Mouse (Mus musculus) gastrocnemius, adult 18-20 months (tissue): ENCODE data around the gene Agtr1a. TPM values are rescaled to one million over a fixed set of nuclear protein-coding genes. Genes with fewer than 3 reads are reported as not detected.
A peak's percentile ranks its signal among the peaks of the same experiment; 100 is the strongest.

Experiments used
- DNase-seq: peaks from one replicate; pipeline ENCODE4 v3.0.0; 2021; ENCODE audit warnings: low spot score
- long read RNA-seq, 2 experiments: library from polyadenylated mRNA; stranded (forward); transcript quantifications; one replicate each; pipeline ENCODE4 v2.0.0; 2021
- total RNA-seq, 2 experiments: library from RNA; stranded (reverse); gene quantifications; 2 replicates each; pipeline ENCODE4 v1.2.3; 2021

Gene Agtr1a
- 1 to 10 TPM; 3.3 to 5.4 TPM for total RNA-seq
- long read RNA-seq, experiment 1, partial matches to known transcripts = 0 of 2 reads
- long read RNA-seq, experiment 1, other reads (novel, unspliced or antisense) = 0 of 2 reads
- long read RNA-seq, experiment 2 = 0 reads

- DNase-seq = peak; percentile 39
These were observed at the start of gene Agtr1a for GRCm38 (mm10) chr13:30336148-30336801. Gene Agtr1a (plus strand): TSS chr13:30336441.

GRCm38 (mm10) chr13:30310221-30310620 lies 26.0 kb upstream of the Agtr1a start:
- DNase-seq = no peak

- DNase-seq = no peak
These were observed 11.4 kb upstream of the Agtr1a start for GRCm38 (mm10) chr13:30324669-30325346.

GRCm38 (mm10) chr13:30331061-30331460 lies 5.2 kb upstream of the Agtr1a start:
- DNase-seq = no peak

GRCm38 (mm10) chr13:30331851-30332250 lies 4.4 kb upstream of the Agtr1a start:
- DNase-seq = no peak

- DNase-seq = no peak
These were observed 3.7 kb upstream of the Agtr1a start for GRCm38 (mm10) chr13:30332581-30332980.

- no peak for DNase-seq
These were observed 1.6 kb upstream of the Agtr1a start for GRCm38 (mm10) chr13:30334667-30335066.

- DNase-seq = no peak
These were observed 672 bp downstream of the Agtr1a start for GRCm38 (mm10) chr13:30336913-30337312.

GRCm38 (mm10) chr13:30337646-30338045 lies 1.4 kb downstream of the Agtr1a start:
- no peak for DNase-seq

GRCm38 (mm10) chr13:30338576-30338975 lies 2.3 kb downstream of the Agtr1a start:
- no peak for DNase-seq

GRCm38 (mm10) chr13:30339927-30340326 lies 3.7 kb downstream of the Agtr1a start:
- DNase-seq = no peak

GRCm38 (mm10) chr13:30341987-30342898 lies 6.0 kb downstream of the Agtr1a start:
- DNase-seq = no peak

- DNase-seq = no peak
These were observed 9.2 kb downstream of the Agtr1a start for GRCm38 (mm10) chr13:30345427-30345913.

GRCm38 (mm10) chr13:30346881-30347280 lies 10.6 kb downstream of the Agtr1a start:
- DNase-seq = no peak

- DNase-seq = no peak
These were observed 12.1 kb downstream of the Agtr1a start for GRCm38 (mm10) chr13:30348306-30348705.

- DNase-seq = no peak
These were observed 15.7 kb downstream of the Agtr1a start for GRCm38 (mm10) chr13:30351966-30352365.

GRCm38 (mm10) chr13:30354991-30355580 lies 18.8 kb downstream of the Agtr1a start:
- no peak for DNase-seq

GRCm38 (mm10) chr13:30355979-30356378 lies 19.7 kb downstream of the Agtr1a start:
- no peak for DNase-seq

- no peak for DNase-seq
These were observed 22.4 kb downstream of the Agtr1a start for GRCm38 (mm10) chr13:30358456-30359168.

GRCm38 (mm10) chr13:30359886-30360285 lies 23.6 kb downstream of the Agtr1a start:
- DNase-seq = no peak

- DNase-seq = no peak
These were observed 24.8 kb downstream of the Agtr1a start for GRCm38 (mm10) chr13:30361002-30361401.
